Mouse (Mus musculus) monocyte, adult 2 months (primary cell): ENCODE results near the gene Dhrs7b.
"Not testable (repeated sequence)": the region's sequence is repeated elsewhere in the genome, so short reads cannot be mapped to it uniquely, and the experiment has no call there.

Experiments used
- DNase-seq, 2 experiments: peaks; one replicate each; pipeline ENCODE4 v3.0.0; 2022; ENCODE audit warnings: low spot score in 2 of 2, low read depth in 1 of 2

Dhrs7b gene

DNA sequence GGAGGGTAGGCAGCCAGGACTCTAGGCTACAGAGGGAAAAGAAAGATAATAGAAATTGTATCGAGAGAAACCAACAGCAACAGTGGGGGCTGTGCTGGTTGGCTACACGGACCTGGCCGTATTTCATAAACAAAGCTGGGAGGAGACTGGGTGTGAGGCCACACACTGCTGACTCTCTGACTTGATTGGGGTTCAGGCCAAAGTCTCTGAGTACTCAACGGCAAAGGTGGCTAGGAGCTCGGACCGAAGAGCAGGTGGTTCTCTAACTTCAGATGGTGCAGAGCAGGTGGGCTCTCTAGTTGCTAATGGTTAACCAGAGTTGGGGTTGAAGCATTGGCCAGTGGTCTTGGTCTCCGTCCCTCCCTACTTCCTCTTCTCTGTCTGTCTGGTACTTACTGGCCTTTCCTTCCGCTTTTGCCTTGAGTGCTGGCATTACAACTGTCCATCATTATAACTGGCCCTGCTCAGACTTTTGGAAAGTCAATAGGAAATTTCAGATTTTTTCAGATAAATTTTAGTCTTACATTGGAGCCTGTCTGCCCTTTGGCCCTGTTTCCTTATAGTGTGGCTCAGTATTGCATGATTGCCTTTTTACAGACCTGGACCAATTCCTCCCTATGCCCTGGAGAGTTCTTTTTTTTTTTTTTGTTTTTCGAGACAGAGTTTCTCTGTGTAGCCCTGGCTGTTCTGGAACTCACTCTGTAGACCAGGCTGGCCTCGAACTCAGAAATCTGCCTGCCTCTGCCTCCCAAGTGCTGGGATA, 7.4 kb downstream of the Dhrs7b start:
- DNase-seq: no peak

DNA sequence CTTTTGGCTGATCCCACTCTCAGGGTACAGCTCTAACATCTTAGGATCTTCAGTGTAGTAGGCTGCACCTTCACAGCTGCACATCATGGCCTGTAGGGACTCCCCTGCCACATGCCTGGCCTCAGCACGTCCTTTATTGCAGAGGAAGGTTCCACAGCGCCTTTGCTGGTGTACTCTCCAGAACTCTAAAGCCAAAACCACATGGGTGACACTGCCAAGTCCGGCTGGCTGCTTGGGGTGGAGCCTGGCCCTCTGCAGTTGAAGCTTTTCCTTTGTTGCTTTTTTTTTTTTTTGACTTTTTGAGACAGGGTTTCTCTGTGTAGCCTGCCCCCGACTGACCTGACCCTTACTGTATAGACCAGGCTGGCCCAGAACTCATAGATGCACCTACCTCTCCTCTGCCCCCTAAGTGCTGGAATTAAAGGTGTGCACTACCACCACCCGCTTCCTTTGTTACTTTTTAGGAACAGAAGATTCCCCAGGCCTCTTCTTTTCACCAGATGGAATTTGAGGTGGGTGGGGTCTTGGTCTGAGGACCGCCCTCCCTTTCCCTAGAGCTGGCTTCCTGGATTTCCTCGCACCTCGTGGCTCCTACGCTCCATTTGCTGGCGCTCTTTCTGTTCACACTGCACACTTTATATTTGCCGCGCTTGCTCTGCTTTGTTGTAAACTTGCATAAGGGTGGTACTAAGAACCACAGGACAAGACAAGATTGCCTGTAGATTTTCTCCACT, 11.2 kb downstream of the Dhrs7b start:
- no peak for DNase-seq

DNA sequence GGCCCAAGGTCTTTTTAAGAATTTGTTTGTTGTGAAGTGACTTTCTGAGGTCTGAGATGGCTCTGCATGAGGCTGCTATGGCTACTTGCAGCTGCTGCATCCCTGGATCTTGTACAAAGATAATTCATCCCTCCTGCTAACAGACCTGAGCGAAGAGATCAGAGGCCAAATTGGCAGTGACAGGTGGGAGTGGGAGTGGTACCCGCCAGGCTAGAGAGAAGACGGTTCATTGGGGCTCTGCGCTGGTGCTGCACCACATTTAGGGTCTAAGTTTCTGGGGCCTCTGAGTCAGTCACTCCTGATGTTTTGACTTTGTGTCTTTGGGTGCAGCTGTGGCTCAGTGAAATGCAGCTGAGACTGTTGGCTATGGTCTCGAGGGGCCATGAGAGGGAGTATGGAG, 13.0 kb downstream of the Dhrs7b start:
- DNase-seq: no peak

DNA sequence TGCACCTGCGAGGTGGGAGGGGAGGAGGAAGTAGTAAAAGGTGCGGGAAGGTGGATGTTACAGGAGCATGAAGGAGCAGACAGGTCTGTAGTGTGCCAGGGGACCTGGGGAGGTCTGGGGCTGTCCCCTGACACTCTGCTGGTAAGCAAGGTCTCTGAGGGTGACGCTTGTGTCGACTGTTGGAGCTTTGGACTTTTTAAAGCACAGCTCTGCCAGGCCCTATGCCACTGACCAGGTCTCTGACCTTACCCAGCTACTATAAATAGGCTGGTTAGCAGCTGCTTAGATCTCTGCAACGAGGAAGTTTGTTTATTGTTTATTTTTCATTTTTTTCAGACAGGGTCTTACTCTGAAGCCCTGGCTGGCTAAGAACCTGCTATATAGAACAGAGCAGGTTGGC, 15.0 kb downstream of the Dhrs7b start:
- DNase-seq: no peak

DNA sequence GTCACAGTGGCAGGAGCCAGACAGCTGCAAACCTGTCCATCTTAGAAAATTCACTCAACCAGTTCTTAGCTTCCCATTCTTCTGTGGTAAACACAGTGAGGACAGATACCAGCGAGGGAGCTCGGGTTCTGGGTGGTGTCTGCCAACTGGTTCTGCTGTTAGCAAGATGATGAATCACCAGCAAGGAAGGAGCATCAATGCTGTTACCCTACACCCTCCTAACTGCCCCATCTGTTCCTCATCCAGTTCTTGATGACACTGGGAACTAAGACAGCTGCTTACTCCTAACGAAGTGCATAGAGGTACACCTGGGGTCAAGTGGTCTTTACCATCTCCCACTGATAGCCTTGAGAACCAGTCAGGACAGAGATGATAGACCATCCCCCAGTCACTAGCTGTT, 26.2 kb downstream of the Dhrs7b start:
- no peak for DNase-seq

DNA sequence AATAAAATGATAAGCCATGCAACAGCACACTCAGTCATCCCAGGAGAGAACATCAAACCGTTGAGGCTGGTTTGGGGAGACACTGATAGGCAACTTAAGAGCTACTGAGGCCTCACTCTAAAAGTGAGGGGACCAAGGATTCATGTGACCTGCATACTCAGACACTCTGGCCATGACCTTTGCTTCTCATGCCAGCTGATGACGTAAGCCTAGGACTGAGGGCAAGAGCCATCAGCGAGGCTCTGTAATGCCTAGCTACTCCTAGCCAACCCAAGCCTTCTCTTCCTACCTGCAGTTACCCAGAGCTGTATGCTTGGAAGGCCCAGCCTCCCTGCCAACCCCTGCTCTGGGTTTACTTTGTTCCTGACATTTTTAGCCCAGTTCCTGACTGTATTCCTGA, 31.6 kb downstream of the Dhrs7b start:
- DNase-seq: no peak

DNA sequence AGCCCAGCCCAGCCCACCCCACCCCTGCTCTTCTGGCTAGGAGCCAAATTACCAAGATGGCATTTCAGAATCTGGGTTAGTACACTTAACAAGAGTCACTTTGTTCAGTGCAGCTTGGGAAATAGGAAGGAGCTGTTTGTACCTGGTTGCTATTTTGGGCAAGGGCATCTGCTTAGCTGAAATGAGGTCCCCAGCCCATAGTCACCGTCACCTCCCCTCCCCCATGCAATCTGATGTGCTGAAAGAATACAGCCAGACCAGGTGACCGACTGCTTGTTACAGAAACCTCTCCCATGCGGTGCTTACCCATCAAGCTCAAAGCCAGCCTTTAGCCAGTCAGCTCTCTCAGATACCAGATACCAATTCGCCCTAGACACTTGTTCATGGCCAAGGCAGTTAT, 32.8 kb downstream of the Dhrs7b start:
- DNase-seq: no peak

DNA sequence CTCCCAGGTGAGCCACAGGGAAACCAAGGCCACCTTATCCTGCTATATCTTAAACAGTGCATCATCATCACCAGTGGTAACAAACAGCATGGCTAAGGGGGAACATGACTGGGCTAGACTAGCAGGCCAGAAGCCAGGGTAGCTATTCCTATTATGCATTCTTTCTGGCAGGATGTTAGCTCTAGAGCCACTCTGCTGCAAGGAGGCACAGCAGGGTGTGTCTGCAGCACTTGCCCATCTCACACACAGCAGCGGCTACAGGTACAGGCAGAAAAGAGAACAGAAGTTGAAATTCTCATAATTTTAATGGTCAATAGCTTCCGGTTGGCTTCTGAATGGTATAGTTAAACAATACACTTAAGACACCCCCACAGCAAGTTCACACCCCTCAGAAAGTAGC, 33.7 kb downstream of the Dhrs7b start:
- no peak for DNase-seq

DNA sequence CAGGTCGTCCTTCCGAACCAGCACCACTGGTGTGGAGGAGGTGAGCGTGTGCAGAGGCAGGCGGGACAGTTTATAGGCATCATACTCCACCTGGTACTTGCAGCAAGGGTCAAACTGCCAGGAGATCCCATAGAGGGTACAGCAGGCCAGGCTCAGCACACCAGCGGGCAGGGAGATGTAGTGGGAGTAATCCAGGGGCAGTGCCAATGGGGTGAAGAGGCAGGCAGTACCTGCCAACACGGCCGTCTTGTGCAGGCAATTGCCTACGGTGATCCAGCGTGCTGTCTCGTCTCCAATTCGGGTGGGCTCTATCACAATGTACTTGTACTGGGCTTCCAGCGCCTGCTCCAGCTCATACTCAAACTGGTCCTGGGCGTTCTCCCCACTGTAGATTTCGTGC, 34.5 kb downstream of the Dhrs7b start:
- DNase-seq: no peak

DNA sequence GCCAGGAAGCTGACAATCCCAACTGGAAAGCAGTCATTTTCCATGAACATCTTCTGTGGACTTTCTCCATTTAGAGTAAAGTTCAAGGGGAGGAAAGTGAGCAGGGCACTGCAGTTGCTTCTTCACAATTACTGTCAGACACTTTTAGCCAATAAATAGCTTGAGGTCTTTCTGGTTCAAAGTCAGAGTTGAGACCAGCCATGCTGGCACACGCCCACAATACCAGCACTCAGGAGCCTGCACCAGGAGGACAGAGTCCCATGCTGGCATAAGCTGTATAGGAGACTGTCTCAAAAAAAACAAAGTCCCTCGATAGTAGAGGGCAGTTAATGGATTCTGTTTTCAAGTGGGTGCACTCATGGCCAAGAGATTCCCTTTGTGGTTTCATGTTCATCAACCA, 35.6 kb downstream of the Dhrs7b start:
- no peak for DNase-seq

DNA sequence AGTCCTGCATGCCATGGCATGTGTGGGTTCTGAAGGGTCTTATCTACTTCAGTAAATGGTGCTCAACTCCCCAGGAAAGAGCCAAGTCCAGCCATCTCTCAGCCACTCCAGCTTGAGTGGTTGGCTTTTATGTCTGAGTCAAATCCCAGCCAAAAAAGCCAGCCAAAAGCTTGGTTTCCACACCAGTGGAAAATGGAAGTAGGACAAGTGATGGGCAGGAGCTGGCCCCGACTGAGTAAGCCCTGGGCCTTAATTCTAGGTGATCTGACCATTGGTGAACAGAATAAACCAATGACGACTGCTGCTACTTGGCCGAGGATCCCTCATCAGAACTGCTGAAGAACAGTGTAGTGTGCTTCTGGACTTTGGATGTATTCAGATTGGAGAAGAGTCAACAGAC, 37.0 kb downstream of the Dhrs7b start:
- no peak for DNase-seq

DNA sequence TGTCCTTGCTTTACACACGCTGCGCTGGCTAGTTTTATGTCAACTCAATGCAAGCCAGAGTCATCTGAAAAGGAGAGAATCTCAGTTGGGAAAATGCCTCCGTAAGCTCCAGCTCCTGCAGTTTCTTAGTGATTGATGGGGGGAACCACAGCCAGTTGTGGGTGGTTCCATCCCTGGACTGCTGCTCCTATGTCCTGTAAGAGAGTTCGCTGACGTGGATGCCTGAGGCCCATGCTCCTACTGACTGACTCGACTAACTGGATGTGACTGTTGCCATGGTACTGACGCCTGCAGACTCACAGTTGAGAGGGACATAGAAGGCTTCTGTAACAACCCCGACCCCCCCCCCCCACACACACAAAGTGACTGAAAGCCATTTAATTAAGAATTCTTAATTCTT, 37.5 kb downstream of the Dhrs7b start:
- DNase-seq: no peak

DNA sequence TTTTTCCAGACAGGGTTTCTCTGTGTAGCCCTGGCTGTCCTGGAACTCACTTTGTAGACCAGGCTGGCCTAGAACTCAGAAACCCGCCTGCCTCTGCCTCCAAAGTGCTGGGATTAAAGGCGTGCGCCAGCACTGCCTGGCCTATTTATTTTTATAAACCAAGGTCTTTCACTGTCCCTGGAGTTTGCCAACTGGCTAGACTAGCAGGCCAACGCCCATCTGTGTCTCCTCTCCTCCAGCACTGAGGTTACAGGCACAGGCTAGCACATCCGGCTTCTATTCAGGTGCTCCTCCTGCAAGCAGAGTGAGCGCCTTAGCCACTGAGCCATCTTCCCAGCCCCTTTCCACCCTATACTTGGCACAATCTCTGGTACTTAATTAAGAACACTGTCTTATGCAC, 39.0 kb downstream of the Dhrs7b start:
- DNase-seq: not testable (repeated sequence)

DNA sequence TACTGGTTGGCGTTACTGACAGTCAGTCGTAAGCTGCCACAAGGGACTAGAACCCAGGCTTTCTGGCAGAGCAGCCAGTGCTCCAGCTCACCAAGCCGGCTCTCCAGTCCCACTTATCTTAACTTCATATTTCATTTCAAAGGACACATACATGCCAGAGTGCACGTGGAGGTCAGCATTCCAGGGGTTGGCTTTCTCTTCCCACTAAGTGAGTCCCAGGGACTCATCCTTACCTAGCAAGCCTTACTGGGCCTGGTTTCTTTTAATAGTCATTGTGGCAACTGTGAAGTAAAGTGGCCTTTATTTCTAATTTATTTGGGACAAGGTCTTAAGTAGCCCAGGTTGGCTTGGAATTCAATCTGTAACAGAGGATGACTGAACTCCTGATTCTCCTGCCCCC, 41.0 kb downstream of the Dhrs7b start:
- no peak for DNase-seq

DNA sequence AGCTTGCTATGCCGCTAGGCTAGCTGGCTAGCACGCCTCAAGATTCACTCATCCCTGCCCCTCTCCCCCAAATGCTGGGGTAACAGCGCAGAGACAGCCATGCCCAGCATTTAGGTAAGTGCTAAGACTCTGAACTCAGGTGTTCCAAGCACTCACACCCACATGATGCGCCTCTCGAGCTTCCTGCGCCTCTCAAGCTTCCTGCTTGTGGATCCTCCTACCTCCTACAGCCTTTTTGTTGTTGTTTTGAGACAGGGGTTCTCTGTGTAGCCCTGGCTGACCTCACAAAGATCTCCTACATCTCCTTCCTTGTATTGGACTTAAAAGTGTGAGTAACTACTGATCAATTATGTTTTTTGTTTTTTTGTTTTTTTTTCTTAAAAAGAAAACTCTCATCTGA, 42.7 kb downstream of the Dhrs7b start:
- no peak for DNase-seq

DNA sequence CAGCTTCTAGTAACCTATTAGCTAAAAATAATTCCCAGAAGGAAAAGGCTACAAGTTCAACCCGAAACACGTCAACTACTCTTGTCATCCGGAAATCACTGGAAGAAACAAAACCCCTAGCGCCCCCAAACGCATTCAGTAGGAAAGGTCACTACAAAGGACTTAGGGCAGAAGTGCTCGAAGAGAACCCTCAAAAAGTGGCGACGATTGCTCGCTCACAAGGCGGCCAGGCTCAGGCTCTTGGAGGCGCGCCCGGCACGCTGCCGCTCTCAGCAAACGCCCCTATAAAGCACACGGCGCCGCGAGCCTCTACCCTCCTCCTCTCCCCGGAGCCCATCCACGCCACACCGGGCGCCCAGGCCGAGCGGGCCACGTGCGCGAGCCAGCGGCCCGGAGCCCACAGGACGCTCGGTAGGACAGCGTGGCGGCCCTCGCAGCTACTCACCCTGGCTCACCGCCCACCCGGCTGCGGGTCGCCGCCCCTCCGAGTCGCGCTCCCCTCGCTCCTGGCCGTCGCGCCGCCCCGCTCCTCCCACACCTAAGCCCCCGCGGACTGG, 47.7 kb downstream of the Dhrs7b start:
- DNase-seq: no peak

DNA sequence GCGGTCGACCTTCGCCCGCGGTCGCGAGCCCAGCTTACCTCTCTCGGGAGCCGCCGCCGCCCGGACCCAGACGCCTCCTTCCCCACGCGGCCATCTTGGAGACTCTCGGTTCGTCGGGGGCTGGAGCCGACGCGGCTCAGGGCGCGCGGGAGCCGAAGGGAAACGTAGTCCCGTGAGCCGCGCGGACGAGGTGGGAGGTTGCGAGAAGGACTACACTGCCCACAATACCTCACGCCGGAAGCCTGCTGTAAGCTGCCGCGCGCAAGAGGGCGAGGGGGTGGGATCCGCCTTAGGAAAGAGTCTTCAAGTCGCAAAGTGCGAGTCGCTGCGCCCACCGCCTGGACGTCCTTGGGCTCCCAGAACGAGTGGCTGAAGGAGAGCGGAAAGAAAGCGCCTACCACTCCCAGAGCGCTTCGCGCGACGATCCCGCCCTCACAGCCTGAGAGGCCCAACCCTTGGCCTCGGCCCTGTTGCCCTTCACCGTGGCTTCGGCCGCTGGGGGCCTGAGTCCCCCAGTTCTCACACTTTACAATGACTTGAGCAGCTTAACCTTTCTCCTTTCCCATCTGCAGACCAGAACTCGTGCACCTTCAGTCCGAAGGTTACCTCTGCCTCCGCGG, 48.4 kb downstream of the Dhrs7b start, which contains the start of gene Tmem11:
Tmem11 (minus strand) TSS at position 598 of the 620 bp plus-strand sequence.
- DNase-seq: peak; percentile 83 to 88

DNA sequence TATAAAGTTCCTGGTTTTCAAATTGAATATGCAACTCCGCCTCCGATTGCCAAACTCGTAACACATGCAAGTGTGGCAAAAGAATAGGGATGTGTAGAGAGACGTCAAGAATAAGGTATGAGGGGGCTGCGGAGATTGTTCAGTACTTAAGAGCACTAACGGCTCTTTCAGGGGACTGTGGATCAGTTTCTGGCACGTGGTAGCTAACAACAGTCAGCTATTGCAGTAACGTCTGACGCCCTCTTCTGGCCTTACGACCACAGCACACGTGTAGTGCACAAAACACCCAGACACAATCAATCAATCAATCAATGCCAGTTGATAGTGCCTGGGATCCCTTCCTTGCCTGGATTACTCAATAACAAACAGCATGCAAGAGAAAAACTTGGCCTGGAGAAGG, 49.0 kb downstream of the Dhrs7b start:
- peak; percentile 28 to 55 for DNase-seq

DNA sequence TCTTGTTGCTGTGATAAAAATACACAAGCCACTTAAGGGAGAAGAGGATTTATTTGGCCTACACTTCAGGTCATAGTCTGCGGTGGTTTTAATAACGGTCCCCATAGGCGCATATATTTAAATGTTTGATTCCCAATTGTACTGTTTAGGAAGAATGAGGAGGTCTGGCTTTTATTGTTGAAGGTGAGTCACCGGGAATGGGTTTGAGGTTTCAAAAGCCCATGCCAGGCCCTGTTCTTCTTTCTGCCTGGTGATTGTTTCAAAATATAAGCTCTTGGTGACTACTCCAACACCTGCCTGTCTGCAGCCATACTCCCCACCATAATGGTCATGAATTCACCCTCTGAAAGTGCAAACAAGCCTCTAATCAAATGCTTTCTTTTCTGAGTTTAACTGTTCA, 50.1 kb downstream of the Dhrs7b start:
- no peak for DNase-seq

DNA sequence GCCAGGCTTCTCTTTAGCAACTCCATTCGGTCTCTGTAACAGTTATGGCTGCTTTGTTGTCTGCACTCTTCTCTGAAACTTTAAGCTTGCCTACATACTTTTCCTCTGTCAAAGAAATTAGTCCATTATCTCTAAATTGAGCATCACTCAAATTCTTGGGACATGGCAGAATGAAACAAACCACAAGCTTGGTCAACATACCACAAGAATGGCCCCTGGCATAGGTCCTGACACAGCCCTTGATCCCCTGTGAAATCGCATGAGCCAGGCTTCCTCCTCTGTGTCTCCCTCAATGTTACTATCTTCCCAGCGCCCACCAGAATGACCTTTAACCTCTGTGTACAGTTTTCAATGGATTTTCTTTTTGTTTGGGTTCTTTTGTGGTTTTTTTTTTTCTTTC, 52.0 kb downstream of the Dhrs7b start:
- DNase-seq: no peak

DNA sequence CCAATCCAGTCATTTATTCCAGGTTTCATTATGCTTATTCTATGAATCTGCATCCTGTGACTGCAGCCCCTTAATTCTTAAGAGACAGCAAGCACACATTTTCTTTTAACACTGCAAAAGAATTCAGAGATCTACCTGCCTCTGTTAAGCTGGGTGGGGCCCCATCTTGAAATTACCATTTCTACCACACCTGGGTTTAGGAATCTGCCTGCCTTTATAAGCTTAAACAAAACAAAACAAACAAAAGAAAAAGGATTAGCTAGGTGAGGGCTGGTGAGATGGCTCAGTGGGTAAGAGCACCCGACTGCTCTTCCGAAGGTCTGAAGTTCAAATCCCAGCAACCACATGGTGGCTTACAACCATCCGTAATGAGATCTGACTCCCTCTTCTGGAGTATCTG, 56.6 kb downstream of the Dhrs7b start:
- not testable (repeated sequence) for DNase-seq

DNA sequence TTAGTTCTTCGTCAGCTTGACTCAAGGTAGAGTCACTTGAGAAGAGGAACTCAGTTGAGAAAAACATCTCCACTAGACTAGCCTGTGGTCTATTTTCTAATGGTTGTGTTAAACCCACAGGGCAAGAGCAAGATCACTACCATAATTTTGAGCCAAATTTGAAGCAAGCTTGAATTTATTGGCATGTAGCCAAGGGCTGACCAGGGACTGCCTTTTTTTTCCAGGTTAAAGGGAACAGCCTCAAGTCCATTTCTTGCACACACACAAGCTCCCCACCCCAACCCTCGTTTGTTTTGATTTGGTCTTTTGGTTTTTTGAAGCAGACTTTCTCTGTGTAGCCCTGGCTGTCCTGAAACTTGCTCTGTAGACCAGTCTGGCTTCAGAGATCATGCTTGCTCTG, 59.4 kb downstream of the Dhrs7b start:
- DNase-seq: no peak
